Mouse (Mus musculus) cerebellum, postnatal 14 days (tissue): Measurements from ENCODE around the gene Gm11213.

Experiments used
- DNase-seq, 2 experiments: peaks; one replicate each; pipeline ENCODE4 v3.0.0; 2021; ENCODE audit warnings: mixed read lengths in 2 of 2

Gm11213 gene

GRCm38 (mm10) chr4:63604945-63605344 is at the start of gene Gm11213:
Gene Gm11213, minus strand, starts transcription at chr4:63605261.
- DNase-seq, result no peak

DNA sequence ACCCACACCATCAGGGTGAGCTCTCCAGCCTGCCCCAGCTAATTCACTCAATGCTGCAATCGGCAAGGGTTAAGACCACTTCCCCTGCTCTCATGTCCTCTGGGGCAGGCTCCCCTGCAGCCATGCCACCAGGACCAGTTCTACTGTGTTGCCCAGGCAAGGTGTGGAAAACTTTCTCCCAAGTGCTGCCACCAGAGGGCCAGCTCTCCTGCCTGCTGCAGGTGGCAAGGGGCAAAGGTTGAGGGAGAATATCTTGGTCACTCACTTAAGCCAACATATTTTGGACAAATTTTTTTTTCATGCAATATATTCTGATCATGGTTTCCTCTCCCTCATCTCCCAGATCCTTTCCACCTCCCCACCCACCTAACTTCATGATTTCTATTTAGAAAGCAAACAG is 49.3 kb upstream of the Gm11213 start:
- peak in 1 of 2 experiments; percentile 4 for DNase-seq

GRCm38 (mm10) chr4:63643956-63644726 is 39.1 kb upstream of the Gm11213 start:
- DNase-seq, result no peak

DNA sequence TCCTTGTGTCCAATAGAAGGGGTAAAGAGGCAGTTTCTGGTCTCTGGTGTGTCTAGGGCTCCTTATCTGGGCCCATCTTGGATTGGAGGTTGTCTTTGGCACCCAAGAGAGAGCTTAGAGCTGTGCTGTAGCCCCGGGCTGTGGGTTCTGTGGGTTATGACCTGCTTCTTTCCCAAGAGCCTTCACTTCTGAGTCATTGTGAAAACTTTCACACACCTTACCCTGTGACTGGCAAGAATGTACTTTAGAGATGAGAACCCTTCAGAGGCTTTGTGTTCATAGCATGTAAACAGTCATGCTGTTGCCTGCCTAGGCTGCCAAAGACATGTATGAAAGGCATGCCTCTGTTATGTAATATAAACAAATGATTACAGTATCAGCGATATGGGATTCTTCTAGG is 34.8 kb upstream of the Gm11213 start:
- DNase-seq, result no peak

GRCm38 (mm10) chr4:63638603-63639002 is 33.5 kb upstream of the Gm11213 start:
- no peak for DNase-seq

- DNase-seq, result no peak
These were observed 28.1 kb upstream of the Gm11213 start for GRCm38 (mm10) chr4:63633181-63633580.

DNA sequence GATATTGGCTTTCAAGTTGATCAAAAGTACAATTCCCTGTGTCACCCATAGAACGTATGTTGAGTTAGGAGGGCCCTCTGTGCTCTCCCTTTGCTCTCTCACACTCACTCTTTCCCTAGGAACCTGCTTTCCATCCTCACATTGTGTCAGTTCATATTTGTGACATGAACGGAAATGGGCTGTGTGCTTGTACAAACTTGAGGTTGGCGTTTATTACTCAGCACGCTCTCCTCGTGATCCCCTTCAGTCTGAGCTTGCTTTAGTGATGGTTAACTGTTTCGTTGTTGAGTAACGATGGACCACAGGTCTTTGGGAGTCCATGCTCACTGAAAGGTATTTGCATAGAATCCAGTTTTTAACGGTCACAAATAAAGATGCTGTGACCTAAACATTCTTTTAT is 22.1 kb upstream of the Gm11213 start:
- DNase-seq, result no peak

DNA sequence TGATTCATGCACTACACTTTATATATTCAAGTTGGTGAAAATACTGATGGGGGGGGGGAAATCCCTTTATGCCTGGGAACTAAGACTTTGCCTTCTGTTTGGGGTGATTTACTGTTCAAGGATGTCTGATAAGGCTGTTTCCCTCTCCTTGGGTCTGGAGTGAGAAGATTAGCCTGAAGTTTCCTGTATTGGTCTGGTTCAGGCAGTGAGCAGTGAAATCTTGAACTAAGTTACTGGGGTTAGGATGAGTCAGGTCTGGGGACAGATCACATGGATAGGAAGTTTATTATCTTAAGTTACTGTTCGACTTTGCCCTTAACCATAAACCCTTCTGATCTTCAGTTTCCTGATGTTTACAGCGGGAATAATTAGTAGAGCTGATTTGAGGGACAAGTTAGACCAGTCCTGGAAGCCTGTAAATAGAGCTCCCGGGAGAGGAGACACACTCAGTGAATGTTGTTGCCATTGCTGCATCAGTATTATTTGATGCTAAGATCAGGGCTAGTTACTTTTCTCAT is 20.6 kb upstream of the Gm11213 start:
- DNase-seq, result no peak

DNA sequence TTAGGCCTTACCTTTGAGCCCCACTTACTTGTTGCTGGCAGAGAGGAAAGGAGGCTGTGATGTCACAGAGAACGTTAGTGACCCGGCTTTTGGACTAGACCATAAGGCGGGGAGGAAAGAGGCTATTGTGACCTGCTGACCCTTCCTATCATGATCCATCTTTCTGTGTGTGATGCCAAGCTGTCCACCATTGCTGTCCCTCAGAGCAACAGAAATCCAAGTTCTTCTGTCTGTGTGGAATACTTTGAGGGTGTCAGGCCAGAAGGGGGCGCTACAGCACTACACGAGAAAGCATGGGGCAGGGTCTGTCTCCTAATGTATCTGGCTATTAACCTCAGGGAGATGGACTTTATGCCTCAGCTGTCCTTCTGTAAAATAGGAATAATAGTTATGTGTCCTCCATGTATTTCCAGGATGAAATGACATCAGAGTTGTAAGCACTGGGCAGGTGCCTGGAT is 17.3 kb upstream of the Gm11213 start, which contains the start of gene Tex48:
Gene Tex48 (minus strand): TSS at position 51 of the 458 bp plus-strand sequence.
- peak; percentile 7 to 29 for DNase-seq

DNA sequence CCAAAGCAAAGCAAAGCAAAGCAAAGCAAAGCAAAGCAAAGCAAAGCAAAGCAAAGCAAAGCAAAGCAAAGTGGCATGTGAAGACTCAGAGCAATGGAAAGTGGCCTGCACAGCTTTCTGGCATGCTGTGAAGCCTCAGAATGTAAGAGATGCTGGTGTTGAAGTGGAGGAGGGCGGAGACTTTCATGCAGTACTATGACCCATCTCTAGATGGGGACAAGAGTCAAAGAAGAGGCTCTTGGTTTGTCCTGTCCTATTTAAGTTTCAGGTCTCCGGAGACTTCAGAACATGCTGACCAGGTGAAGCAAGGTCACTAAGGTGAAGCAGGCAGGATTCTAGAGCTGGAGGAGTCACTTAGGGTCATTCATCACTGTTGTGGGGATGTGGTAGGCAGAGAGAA is 16.8 kb upstream of the Gm11213 start:
- no peak for DNase-seq

GRCm38 (mm10) chr4:63608391-63608790 is 3.3 kb upstream of the Gm11213 start:
- no peak for DNase-seq

DNA sequence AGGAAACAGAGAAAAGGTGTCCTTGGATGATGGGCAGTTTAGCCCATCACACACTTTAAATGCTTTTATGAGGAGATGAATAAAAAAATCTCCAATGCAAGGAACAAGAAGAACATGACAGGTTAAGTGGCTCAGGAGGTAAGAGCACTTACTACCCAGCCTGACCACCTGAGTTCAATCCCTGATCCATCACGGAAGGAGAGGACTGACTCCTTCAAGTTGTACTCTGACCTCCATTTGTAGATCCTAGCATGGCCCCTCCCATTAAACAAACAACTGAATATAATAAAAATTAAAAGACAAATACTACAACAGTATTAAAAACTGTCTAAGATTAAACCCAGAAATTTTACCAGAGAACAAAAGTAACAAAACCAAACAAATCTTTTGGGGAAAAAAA is 907 bp upstream of the Gm11213 start:
- no peak for DNase-seq

- no peak for DNase-seq
These were observed 484 bp upstream of the Gm11213 start for GRCm38 (mm10) chr4:63605545-63605944.

DNA sequence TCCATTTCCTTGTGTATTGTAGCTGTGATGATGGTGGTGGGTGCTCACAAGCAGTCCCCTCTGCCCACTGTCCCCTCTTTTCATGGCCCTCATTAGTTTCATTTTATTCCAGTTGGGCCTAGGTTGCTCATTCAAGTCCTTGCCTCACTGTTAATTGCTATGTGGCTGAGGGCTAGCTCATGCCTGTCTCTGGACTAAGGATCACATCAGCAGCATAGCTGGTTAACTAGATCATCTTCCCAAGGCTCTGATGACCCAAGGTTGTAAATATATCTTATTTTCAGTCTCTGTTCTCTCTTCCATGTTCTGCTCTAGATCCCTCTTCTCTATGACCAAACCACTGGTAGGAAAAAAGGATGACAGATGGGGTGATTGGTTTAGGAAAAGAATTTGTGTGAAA is 3.8 kb downstream of the Gm11213 start:
- DNase-seq, result no peak

- no peak for DNase-seq
These were observed 4.3 kb downstream of the Gm11213 start for GRCm38 (mm10) chr4:63600786-63601185.

DNA sequence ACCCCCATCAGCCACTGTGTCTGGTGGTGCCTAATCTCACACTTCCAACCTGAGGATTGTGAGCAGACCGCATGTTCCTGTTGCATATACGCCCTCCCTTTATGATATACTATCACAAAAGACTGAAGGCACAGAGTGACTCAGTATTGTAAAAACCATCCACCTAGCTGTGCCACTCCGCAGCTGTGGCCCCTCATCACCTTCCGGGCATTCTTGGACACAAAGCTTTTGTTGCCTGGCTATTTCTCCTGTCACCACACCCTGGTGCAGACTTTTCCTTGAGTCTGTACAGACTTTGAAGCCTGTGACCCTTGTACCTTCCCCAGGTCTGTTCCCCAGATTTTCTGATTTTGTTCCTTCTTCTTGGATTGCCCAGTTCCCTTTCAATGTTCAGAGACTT is 9.1 kb downstream of the Gm11213 start:
- no peak for DNase-seq

- no peak for DNase-seq
These were observed 9.8 kb downstream of the Gm11213 start for GRCm38 (mm10) chr4:63595259-63595658.

DNA sequence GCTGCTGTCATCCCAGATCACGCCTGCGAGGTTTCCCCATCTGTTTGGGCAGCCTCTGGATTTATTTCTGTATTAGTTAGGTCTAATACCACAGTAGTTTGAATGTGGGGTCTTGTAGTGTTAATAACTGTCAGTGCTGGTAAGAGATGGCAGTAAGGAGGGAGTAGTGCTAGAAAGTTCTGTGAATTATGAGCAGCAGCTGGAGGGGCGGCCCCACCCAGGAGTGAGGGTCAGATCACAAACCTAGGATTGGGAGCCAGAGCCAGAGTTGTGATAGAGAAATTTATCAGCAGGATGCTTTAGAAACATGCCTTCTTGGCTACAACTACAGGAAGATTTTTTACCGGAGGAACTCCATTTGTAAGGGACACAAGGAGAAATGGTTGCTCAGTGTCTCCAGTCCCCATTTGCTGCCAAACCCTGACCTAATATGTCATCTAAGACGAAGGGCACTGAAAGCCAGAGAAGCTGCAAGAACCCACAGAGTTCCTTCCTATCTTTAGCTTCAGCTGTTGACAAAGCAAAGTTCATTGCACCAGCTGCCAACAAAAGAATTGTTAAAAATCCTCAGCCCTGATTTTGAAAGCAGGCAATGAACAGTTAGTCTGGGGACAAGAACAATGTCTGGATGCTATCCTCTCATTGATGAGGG is 10.5 kb downstream of the Gm11213 start:
- no peak for DNase-seq

- DNase-seq, result no peak
These were observed 14.5 kb downstream of the Gm11213 start for GRCm38 (mm10) chr4:63590538-63590937.

DNA sequence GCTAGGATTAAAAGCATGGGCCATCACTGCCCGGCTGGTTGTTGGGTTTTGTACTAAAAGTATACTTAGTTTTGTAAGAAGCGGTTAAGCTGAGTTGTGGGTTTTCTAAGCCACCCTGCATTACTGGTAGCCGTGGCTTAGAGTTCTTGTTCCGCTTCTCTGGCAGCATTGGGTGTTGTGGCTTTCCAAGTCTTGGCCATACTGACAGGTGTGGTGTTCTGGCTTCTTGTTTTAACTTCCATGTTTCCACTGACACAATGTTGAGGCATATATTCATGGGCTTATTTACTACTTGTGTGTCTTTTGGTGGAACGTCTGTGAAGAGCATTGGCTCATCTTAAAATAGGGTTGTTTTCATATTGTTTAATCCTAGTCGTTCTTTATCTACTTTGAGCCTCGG is 15.1 kb downstream of the Gm11213 start:
- DNase-seq, result no peak

DNA sequence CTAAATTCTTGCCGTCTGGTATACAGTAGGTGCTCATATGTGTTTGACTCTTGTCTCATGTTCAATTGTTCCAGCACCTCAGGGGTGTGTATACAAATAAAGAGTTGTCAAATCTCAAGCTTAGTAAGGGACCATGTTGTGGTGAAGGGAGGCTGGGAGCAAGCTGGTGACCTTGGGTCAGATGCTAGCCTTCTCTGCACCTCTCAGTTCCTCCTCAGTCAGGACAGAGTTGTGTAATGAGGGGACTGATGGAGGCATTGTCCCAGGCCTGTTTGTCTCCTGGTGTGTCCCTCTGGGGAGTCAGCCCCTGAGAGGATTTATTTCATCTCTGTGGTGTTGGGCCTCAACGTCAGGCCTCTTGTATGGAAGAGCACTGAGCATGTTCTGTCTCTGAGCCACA is 18.8 kb downstream of the Gm11213 start:
- DNase-seq, result no peak

GRCm38 (mm10) chr4:63585216-63585615 is 19.8 kb downstream of the Gm11213 start:
- no peak for DNase-seq

- DNase-seq, result no peak
These were observed 22.5 kb downstream of the Gm11213 start for GRCm38 (mm10) chr4:63582580-63582979.

GRCm38 (mm10) chr4:63580078-63580477 is 25.0 kb downstream of the Gm11213 start:
- DNase-seq, result no peak
